Mouse (Mus musculus) liver, embryonic 14.5 days (tissue): ENCODE measurements around the gene L1cam.
A peak's percentile ranks its signal among the peaks of the same experiment; 100 is the strongest.

Experiments used
- CTCF ChIP-seq: IDR thresholded peaks from 2 replicates; pipeline ENCODE4 v1.5.1; 2016; ENCODE audit warnings: antibody characterized with exemption, low read depth, control low read depth
- EP300 ChIP-seq: IDR thresholded peaks from 2 replicates; pipeline ENCODE4 v1.6.1; 2016; ENCODE audit warnings: antibody characterized with exemption, low read depth

- TF ChIP-seq CTCF (peak; percentile 79), EP300 (no peak)
Observed at GRCm38 (mm10) chrX:73914827-73915703, 19.2 kb upstream of the L1cam start.
